Mouse (Mus musculus) lung, embryonic 15.5 days (tissue): ENCODE data around the gene Gm17364. TPM values are rescaled to one million over a fixed set of nuclear protein-coding genes. Genes with fewer than 3 reads are reported as not detected.
"Not testable (repeated sequence)": the region's sequence is repeated elsewhere in the genome, so short reads cannot be mapped to it uniquely, and the experiment has no call there.

Source experiments
- ATAC-seq: fragments of 200-750 bp; cut with Nextera tagmentation; 2 replicates; pipeline ENCODE4 v1.8.0; 2017; ENCODE audit warnings: moderate number of reproducible peaks, borderline replicate concordance; ENCODE audit not compliant: low FRiP score, low TSS enrichment; ENCODE audit errors: extremely low read depth
- H3K27ac ChIP-seq: fragments of 300-500 bp; sonication (generic); 2 replicates; pipeline ENCODE4 v1.5.1; 2015; ENCODE audit warnings: moderate library complexity, mild to moderate bottlenecking, inconsistent platforms
- H3K27me3 ChIP-seq: fragments of 300-500 bp; sonication (generic); 2 replicates; pipeline ENCODE4 v1.6.1; 2015; ENCODE audit warnings: inconsistent platforms
- H3K36me3 ChIP-seq: fragments of 300-500 bp; sonication (generic); 2 replicates; pipeline ENCODE4 v1.6.1; 2015; ENCODE audit warnings: inconsistent platforms
- H3K4me1 ChIP-seq: fragments of 300-500 bp; sonication (generic); 2 replicates; pipeline ENCODE4 v1.6.1; 2015; ENCODE audit warnings: inconsistent platforms
- H3K4me2 ChIP-seq: fragments of 300-500 bp; sonication (generic); 2 replicates; pipeline ENCODE4 v1.6.1; 2015; ENCODE audit warnings: inconsistent platforms, mild to moderate bottlenecking, moderate library complexity
- H3K4me3 ChIP-seq: fragments of 300-500 bp; sonication (generic); 2 replicates; pipeline ENCODE4 v1.5.1; 2015; ENCODE audit warnings: mild to moderate bottlenecking, inconsistent platforms
- H3K9ac ChIP-seq: fragments of 300-500 bp; sonication (generic); 2 replicates; pipeline ENCODE4 v1.6.1; 2015; ENCODE audit warnings: inconsistent platforms
- H3K9me3 ChIP-seq: fragments of 300-500 bp; sonication (generic); 2 replicates; pipeline ENCODE4 v1.6.1; 2016; ENCODE audit warnings: inconsistent platforms
- WGBS: fragments of 180-500 bp; shearing (Covaris S2); methylation state at CpG from one replicate; pipeline ENCODE4 v1.1.7; 2015; 5-methylcytosine and 5-hydroxymethylcytosine counted together
- polyA plus RNA-seq: library from polyadenylated mRNA; unstranded; fragments of >200 nt; fragmentation: Nextera tagmentation; extraction: Ambion mirVana; gene quantifications from 2 replicates; pipeline ENCODE4 v1.2.1, GENCODE M21; 2015

The Gm17364 gene
- polyA plus RNA-seq, 1 experiment from 2014 or later: not detected

GRCm38 (mm10) chr13:41251232-41251631, 22.5 kb downstream of the Gm17364 start:
- H3K4me1 ChIP-seq: peaks cover 22% of the 10 kb centered on the region
- H3K4me2 ChIP-seq: peak overlapping the region; percentile 85
- not testable (repeated sequence) for H3K9me3 ChIP-seq, H3K27me3 ChIP-seq, H3K27ac ChIP-seq, H3K36me3 ChIP-seq, ATAC-seq, H3K9ac ChIP-seq
- WGBS: 88% methylated on average over 5 of the region's 5 CpGs
- peak overlapping the region; percentile 88; the same call in 1 of the 2 replicates for H3K4me3 ChIP-seq

- Histone ChIP-seq H3K9ac (peak overlapping the region; percentile 77), H3K9me3 (no peaks in the 10 kb centered on the region), H3K27ac (peak overlapping the region; percentile 86; the same call in 1 of the 2 replicates), H3K4me2 (peak overlapping the region; percentile 85), H3K27me3 (no peaks in the 10 kb centered on the region), H3K4me1 (peaks cover 22% of the 10 kb centered on the region), H3K4me3 (peak overlapping the region; percentile 88), H3K36me3 (no peaks in the 10 kb centered on the region)
- WGBS: under 1% methylated on average over 26 of the region's 27 CpGs
- no peak for ATAC-seq
These were observed 23.3 kb downstream of the Gm17364 start for GRCm38 (mm10) chr13:41250318-41250981.

GRCm38 (mm10) chr13:41249538-41250317, 24.0 kb downstream of the Gm17364 start, which contains the start of gene Smim13:
Gene Smim13 (plus strand): TSS chr13:41249844.
- Histone ChIP-seq H3K4me1 (peaks cover 22% of the 10 kb centered on the region), H3K36me3 (no peaks in the 10 kb centered on the region), H3K4me2 (peak within 1 kb of the TSS; percentile 85), H3K27me3 (no peaks in the 10 kb centered on the region), H3K4me3 (peak within 1 kb of the TSS; percentile 88), H3K9me3 (no peaks in the 10 kb centered on the region), H3K9ac (peak within 1 kb of the TSS; percentile 77), H3K27ac (peak within 1 kb of the TSS; percentile 86)
- peak; percentile 96 for ATAC-seq
- WGBS: under 1% methylated on average over 77 of the region's 78 CpGs

GRCm38 (mm10) chr13:41248751-41249520, 24.8 kb downstream of the Gm17364 start:
- Histone ChIP-seq H3K4me1 (peaks cover 22% of the 10 kb centered on the region), H3K27me3 (no peaks in the 10 kb centered on the region), H3K36me3 (no peaks in the 10 kb centered on the region), H3K27ac (no peak overlapping the region), H3K9ac (peak overlapping the region; percentile 45), H3K4me2 (peak overlapping the region; percentile 85), H3K4me3 (peak overlapping the region; percentile 88), H3K9me3 (no peaks in the 10 kb centered on the region)
- ATAC-seq: no peak
- 37% methylated on average over 12 of the region's 12 CpGs for WGBS

- H3K27me3 ChIP-seq: no peaks in the 10 kb centered on the region; the same call in 1 of the 2 replicates
- H3K27ac ChIP-seq: no peak overlapping the region
- H3K4me2 ChIP-seq: no peak overlapping the region
- H3K4me3 ChIP-seq: no peak overlapping the region
- H3K4me1 ChIP-seq: peaks cover 6% of the 10 kb centered on the region; the same call in 1 of the 2 replicates
- H3K36me3 ChIP-seq: no peaks in the 10 kb centered on the region
- H3K9me3 ChIP-seq: no peaks in the 10 kb centered on the region
- no peak for ATAC-seq
- WGBS: 52% methylated on average over 6 of the region's 6 CpGs
- H3K9ac ChIP-seq: no peak overlapping the region
These were observed 29.4 kb downstream of the Gm17364 start for GRCm38 (mm10) chr13:41244306-41244830.

- Histone ChIP-seq H3K36me3 (no peaks in the 10 kb centered on the region), H3K9ac (no peak overlapping the region), H3K4me1 (no peaks in the 10 kb centered on the region), H3K9me3 (no peaks in the 10 kb centered on the region), H3K27ac (no peak overlapping the region), H3K4me3 (no peak overlapping the region), H3K27me3 (no peaks in the 10 kb centered on the region; the same call in 1 of the 2 replicates), H3K4me2 (no peak overlapping the region)
- 56% methylated on average over 2 of the region's 2 CpGs for WGBS
- ATAC-seq: no peak
These were observed 32.2 kb downstream of the Gm17364 start for GRCm38 (mm10) chr13:41241557-41241956.

- Histone ChIP-seq H3K27me3 (no peaks in the 10 kb centered on the region; the same call in 1 of the 2 replicates), H3K4me3 (no peak overlapping the region), H3K27ac (no peak overlapping the region), H3K9ac (no peak overlapping the region), H3K4me2 (no peak overlapping the region), H3K9me3 (no peaks in the 10 kb centered on the region), H3K36me3 (no peaks in the 10 kb centered on the region), H3K4me1 (no peaks in the 10 kb centered on the region)
- no peak for ATAC-seq
- WGBS: 3% methylated on average over 5 of the region's 5 CpGs
These were observed 35.0 kb downstream of the Gm17364 start for GRCm38 (mm10) chr13:41238805-41239130.

GRCm38 (mm10) chr13:41238035-41238804, 35.6 kb downstream of the Gm17364 start:
- H3K4me2 ChIP-seq: no peak overlapping the region
- H3K27ac ChIP-seq: no peak overlapping the region
- WGBS: 65% methylated on average over 10 of the region's 10 CpGs
- ATAC-seq: no peak
- H3K9me3 ChIP-seq: no peaks in the 10 kb centered on the region
- no peaks in the 10 kb centered on the region for H3K36me3 ChIP-seq
- no peak overlapping the region for H3K9ac ChIP-seq
- H3K4me1 ChIP-seq: no peaks in the 10 kb centered on the region
- no peak overlapping the region for H3K4me3 ChIP-seq
- H3K27me3 ChIP-seq: no peaks in the 10 kb centered on the region; the same call in 1 of the 2 replicates

- H3K9ac ChIP-seq: no peak overlapping the region
- no peaks in the 10 kb centered on the region for H3K36me3 ChIP-seq
- no peaks in the 10 kb centered on the region; the same call in 1 of the 2 replicates for H3K27me3 ChIP-seq
- H3K9me3 ChIP-seq: no peaks in the 10 kb centered on the region
- H3K4me2 ChIP-seq: no peak overlapping the region
- no peaks in the 10 kb centered on the region for H3K4me1 ChIP-seq
- no peak overlapping the region for H3K27ac ChIP-seq
- 43% methylated on average over 13 of the region's 13 CpGs for WGBS
- no peak for ATAC-seq
- no peak overlapping the region for H3K4me3 ChIP-seq
These were observed 37.7 kb downstream of the Gm17364 start for GRCm38 (mm10) chr13:41235845-41236741.

- no peaks in the 10 kb centered on the region for H3K9me3 ChIP-seq
- H3K4me2 ChIP-seq: no peak overlapping the region
- H3K4me3 ChIP-seq: no peak overlapping the region
- H3K4me1 ChIP-seq: no peaks in the 10 kb centered on the region
- no peak overlapping the region for H3K27ac ChIP-seq
- no peaks in the 10 kb centered on the region for H3K36me3 ChIP-seq
- H3K9ac ChIP-seq: no peak overlapping the region
- H3K27me3 ChIP-seq: no peaks in the 10 kb centered on the region; the same call in 1 of the 2 replicates
- WGBS: 78% methylated on average over 6 of the region's 6 CpGs
- ATAC-seq: no peak
These were observed 38.6 kb downstream of the Gm17364 start for GRCm38 (mm10) chr13:41235181-41235580.
